Mouse (Mus musculus): ENCODE data around the gene Cnga2. TPM values are rescaled to one million over a fixed set of nuclear protein-coding genes. Genes with fewer than 3 reads are reported as not detected.

Cnga2 gene
- polyA plus RNA-seq, 1 experiment: not detected

GRCm38 (mm10) chrX:72047918-72048317 lies 56.3 kb downstream of the Cnga2 start:
- Histone ChIP-seq H3K36me3 (ENCODE audit: control insufficient read depth, insufficient read depth, low read length) (no peaks in the 10 kb centered on the region), H3K27me3 (ENCODE audit: control insufficient read depth, insufficient read depth, low read length) (no peaks in the 10 kb centered on the region), H3K27ac (ENCODE audit: insufficient read depth, low read depth, low read length) (no peak overlapping the region), H3K4me1 (ENCODE audit: control insufficient read depth, insufficient read depth, insufficient read length, low read length) (no peaks in the 10 kb centered on the region), H3K4me3 (ENCODE audit: low read depth, low read length) (no peak overlapping the region)
- WGBS: 26% methylated on average over 2 of the region's 2 CpGs
- TF ChIP-seq POLR2A (IDR thresholded peaks at IDR 0.05; ENCODE audit: low read depth, low read length) (no peak), CTCF (IDR thresholded peaks at IDR 0.05; ENCODE audit: extremely low read depth, insufficient read length, insufficient replicate concordance, low read depth, low read length) (no peak)

Other genes starting within 250 kb of the Cnga2 start
- gene Vma21, start 175.9 kb upstream of the Cnga2 start, polyA plus RNA-seq (2012; rRNA removed): 0.56 and 0.63 TPM in 2 replicates
- 0.05 and 0.11 TPM in 2 replicates for gene Gm1141, start 70.8 kb upstream of the Cnga2 start, polyA plus RNA-seq (2012; rRNA removed)
- gene Prrg3, start 29.2 kb upstream of the Cnga2 start, polyA plus RNA-seq (2012; rRNA removed): 0.15 and 0.20 TPM in 2 replicates
- gene Fate1, start 18.9 kb upstream of the Cnga2 start, polyA plus RNA-seq (2012; rRNA removed): not detected in 2 replicates
- gene Magea4, start 230.2 kb downstream of the Cnga2 start, polyA plus RNA-seq (2012; rRNA removed): not detected in 2 replicates